Mouse (Mus musculus) fibroblast of lung, adult 2 months (primary cell): ENCODE results near the gene BC049352.
A peak's percentile ranks its signal among the peaks of the same experiment; 100 is the strongest.

Source experiments
- DNase-seq: peaks from one replicate; pipeline ENCODE4 v3.0.0-alpha.2; 2011; ENCODE audit warnings: low read depth

Gene BC049352

GRCm38 (mm10) chr9:45181770-45182169 is at the start of gene BC049352:
TSS of gene BC049352 (plus strand) at chr9:45182007.
- DNase-seq: no peak

- DNase-seq: no peak
Observed at GRCm38 (mm10) chr9:45133484-45134310, 48.1 kb upstream of the BC049352 start.

DNA sequence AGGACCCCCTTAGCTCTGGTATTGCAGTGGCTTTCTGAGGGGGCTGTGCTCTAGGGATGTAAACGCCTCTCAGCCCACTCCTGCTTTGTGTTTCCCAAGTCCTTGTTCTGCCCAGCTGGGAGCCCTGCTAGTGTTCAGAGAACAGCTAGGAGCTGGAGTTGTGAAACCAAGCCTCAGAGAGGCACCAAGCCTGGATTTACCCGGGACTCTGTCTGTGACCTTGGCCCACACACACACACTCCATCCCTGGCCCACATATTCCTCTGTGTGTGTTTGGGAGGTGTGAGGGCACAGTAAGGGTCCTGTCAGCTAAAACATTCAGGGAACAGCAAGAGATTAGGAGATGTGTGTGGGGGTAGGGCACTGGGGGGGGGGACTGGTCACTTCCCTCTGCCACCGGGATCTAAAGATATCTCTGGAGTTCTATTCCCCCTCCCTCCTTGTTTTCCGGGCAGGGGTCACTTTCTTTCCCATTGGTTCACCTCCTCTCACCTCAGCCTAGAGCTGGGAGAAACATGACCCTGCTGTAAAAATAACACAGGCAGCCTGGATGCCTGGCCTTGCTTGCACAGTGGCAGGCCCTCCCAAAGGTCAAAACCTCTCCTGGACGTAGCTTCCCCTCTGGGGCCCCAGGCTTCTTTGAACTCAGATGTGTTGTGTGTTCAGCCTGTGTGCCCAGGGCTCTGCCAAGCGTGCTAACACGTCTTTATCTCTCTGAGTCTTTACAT is 45.2 kb upstream of the BC049352 start:
- no peak for DNase-seq

DNA sequence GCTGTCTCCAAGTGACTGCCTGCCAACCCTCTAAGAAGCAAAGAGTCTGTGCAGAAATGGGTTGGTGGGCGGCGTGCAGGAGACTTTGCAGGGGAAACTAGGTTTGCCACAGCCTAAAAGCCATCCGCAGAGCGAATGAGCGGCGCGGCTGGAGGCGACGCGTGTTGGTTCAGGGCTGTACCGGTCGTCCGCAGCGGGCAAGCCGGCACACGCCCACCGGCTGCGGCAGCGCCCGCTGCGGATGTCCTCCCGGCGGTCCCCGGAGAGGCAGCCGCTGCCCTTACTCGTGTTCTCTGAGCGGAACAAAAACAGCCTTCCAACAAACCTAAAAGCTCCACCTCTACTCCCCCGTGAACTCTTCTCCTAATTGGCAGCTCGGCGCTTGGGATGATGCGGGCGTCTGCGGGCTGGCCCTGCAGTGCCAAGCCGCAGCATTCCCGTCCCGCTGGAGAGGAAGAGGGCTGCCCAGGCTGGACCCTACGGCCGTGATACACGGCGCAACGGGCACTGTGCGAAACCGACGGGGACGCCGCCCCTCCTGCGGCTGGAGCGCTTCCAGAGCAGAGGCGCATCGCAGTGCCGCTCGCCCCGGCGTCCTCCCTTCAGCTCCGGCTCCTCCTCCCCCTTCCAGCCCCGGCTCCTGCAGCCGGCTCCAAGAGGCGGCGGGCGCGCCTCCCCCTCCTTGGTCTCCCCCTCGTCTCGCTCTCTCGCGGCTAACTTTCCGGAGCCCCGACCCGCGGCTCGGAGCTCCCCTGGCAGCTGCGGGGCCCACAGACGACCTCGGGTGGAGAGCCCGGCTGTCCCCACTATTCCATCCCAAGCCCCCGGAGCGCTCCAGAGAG is 43.4 kb upstream of the BC049352 start, which contains the start of gene Scn4b:
Gene Scn4b (plus strand): TSS at position 205 of the 842 bp plus-strand sequence.
- no peak for DNase-seq

- no peak for DNase-seq
Observed at GRCm38 (mm10) chr9:45139082-45139481, 42.7 kb upstream of the BC049352 start.

- no peak for DNase-seq
Observed at GRCm38 (mm10) chr9:45140945-45141344, 40.9 kb upstream of the BC049352 start.

DNA sequence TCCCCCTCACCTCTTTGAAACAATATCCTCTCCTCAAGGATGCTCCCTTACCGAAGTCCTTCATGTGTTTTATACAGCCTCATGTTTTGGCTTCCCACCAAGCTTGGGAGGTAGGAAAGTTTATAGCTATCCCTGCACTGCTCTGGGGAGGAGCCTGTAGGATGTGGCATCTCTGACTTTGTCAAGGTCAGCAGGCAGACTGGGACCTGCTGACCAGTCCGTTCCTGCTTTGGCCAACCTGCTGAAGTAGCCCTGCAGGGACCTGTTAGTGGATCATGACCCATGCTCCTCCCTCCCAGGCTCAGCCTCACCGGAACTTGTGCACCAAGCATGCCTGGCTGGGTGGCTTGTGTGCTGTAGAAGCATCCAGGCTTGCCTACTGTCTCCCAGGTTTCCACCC is 39.1 kb upstream of the BC049352 start:
- DNase-seq: no peak

DNA sequence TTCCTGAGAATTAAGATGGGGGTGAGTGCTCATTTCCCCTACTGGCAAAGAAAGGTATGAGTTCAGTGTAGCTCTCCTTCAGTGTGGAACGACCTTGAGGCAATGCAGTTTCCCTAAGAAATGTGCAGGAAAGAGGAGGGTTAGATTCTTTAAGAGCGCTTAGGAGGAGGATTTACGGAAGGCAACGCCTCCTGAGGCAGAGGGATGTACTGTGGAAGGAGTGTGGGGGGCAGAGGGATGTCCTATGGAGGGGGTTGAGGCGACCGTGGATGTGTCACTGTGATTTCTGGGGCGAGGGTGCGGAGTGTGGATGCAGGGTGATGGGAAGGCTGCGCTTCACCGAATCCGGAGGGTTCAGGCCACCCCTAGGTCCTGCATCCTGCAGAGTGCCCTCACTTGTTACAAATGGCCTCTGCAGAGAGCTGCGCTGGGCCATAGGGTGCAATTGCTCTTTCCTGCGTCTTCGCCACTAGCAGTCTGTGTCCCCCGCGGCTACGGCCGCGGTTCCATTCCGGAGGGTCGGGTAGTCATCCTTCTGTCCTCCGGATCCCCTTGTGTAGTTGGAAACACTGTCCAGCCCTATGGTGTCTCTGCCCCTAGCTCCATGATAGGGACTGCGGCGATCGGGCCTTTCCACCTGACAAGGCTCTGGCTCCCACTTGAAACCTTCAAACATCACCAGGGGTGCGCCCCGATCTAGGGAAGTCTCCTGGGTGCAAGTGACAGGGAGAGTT is 36.1 kb upstream of the BC049352 start:
- DNase-seq: no peak

DNA sequence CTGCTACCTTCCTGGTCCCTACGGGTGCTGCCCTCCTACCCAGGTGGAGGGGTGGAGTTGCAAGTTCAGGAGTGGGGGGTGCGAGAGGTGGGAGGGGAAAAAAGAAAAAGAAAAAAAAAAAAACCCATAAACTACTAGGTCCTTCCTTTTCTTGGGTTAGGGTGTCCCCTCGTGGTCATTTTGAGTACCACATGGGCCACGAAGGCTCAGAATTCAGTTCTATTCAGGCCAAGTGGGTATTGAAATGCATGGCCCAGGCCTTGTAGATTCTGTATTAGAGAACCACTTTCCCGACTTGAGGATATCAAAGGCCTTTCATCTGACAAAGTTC is 35.6 kb upstream of the BC049352 start:
- peak; percentile 11 for DNase-seq

DNA sequence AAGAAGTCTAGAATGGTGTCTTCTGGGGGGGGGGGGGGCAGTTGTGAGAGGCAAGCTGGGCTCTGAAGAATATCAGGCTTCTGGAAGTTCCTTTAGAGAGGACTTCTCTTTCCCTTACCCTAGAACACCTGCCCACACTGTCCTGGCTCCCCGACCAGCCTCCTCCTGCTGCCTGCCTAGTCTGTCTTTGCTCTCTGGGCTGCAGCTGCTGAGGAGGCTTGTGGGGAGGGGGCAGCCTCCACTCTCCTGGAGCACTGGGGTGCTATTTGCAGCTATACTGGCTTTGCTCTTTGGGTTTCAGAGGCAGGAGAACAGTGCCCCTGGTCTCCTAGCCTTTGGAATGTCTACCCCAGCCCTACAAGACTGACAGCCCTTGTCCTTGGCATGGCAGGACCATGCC is 30.9 kb upstream of the BC049352 start:
- no peak for DNase-seq

DNA sequence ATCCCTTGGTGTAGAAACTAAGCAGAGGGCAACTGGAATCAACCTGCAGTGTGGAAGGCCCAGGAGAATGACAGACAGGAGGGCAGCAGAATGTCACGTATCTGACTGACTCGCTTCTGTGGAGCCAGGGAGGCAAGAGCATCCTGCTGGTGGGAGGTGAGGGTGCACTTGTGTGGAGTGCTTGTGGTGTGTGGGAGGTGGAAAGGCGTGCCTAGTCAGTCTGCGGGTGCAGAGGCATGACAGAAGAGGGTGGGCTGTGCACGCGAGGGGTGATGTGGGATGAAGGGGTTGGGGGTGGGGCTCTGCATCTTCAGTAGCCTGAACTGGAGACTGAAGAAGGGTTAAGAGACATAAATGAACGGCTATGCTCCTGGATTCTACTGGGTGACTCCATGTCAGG is 28.4 kb upstream of the BC049352 start:
- no peak for DNase-seq

GRCm38 (mm10) chr9:45167903-45168302 is 13.9 kb upstream of the BC049352 start:
- no peak for DNase-seq

DNA sequence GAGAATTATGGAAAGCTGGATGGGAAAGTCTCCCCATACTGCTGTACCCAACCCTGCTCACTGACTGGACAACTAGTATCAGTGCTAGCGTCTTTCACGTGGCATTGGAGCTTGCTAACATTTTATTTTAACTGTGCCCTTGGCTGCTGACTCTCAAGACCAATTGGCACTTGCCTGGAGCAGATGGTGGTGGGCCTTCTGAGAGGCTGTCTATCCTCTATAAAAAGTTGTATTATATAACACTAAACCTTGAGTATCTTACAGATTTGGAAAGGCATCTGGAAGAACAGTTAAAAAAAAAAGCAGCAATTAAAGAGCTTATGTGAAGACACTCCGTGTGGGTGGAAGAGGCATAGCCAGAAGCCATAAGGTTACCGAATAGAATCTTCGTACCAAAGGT is 11.7 kb upstream of the BC049352 start:
- no peak for DNase-seq

- DNase-seq: no peak
Observed at GRCm38 (mm10) chr9:45171073-45171610, 10.7 kb upstream of the BC049352 start.

DNA sequence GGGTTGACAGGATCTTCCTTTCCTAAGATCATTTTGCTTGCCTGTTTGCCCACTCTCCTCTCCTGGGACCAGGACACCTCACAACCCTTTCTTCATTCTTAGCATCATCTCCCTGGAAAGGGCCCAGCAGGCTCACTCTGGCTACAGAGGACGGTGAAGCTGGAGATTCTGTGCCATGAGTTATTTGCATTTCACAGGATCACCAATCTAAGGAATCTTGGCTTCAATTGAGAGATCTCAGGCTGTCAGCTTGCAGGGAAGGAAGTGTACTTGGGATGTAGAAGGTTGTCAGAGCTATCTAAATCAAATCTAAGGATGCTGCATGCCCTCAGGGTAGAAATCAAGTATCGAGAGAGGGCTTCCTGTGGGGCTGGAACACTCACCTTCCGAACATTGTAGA is 8.3 kb upstream of the BC049352 start:
- no peak for DNase-seq

DNA sequence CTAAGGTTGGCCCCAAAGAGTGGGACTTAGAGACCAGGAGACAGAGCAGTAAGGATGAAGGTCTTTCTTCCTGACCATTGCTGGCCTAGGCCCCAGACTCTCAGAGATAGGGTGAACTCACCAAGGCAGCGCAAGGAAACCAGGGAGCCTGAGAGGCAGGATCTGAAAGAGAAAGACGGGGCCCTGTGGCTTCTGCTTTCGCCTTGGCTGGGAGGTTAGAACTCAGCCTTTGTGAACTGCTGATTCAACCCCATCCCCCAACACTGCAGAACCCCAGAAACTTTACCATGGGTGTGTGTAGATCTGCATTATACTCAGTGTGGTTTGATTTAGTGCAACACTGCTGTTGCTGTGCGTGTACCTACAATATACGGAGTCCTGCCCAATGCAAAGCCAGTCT is 2.5 kb upstream of the BC049352 start:
- no peak for DNase-seq

DNA sequence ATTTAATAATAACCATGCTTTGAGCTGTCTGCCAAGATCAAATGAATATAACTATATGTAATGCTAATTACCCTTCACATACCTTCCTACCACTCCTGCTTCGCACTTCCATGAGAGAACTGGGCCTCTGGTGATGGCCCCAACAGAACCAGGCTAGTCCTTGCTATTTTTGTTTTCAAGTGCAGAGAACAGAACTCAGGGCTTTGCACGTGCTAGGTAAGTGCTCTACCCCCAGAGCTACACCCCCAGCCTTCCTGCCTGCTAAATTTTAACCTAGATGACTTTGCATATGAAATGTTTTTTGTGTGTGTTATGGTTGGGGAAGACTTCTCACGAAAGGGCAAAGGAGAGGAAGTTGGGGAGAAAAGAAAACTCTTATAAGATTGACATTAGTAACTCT is 714 bp downstream of the BC049352 start:
- no peak for DNase-seq

GRCm38 (mm10) chr9:45183266-45183665 is 1.5 kb downstream of the BC049352 start:
- no peak for DNase-seq

DNA sequence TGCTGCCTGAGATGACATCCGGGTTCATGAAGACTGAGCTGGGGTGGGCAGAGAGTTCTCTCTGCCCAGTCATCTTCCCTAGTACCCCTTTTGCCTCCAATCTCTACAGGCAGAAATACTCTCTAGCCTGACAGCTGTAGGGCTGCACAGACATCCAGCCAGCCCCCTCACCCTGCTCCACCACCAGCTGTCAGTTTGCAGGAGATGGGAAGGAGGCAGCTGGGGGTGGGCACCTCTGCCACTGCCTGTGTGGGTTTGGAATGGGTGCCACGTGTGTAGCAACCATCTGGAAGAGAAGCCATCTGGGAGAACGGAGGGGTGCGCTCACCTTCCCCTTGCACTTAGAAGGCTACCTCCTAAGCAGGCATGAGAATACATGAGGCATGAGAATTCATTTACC is 3.4 kb downstream of the BC049352 start:
- DNase-seq: no peak

GRCm38 (mm10) chr9:45188570-45189563 is 7.1 kb downstream of the BC049352 start:
- no peak for DNase-seq
